Mouse (Mus musculus): Measurements from ENCODE around the gene Clec2i. TPM values are rescaled to one million over a fixed set of nuclear protein-coding genes. Genes with fewer than 3 reads are reported as not detected.

Clec2i gene
- total RNA-seq, 2 experiments from 2014 or later, result not detected

Small RNAs within 50 kb of the gene (microRNA-seq; reads per million reads assigned to microRNA genes)
- 0 reads per million in 2 experiments for gene Gm27336 (ENCODE audit: borderline replicate concordance in 2 of 2)

Other genes starting within 250 kb of the Clec2i start
- gene Clec2h, start 225.2 kb upstream of the Clec2i start, total RNA-seq (2021), result not detected
- gene Klrb1, start 164.5 kb upstream of the Clec2i start, total RNA-seq (2021), result not detected
- gene Klrb1c, start 98.4 kb upstream of the Clec2i start, total RNA-seq (2021), result not detected
- gene Gm44511, start 61.3 kb upstream of the Clec2i start, total RNA-seq (2021), result not detected
- gene Klrb1b, start 61.3 kb upstream of the Clec2i start, total RNA-seq (2021), result not detected
- gene BC035044, start 3.5 kb downstream of the Clec2i start, total RNA-seq (2021), result under 1 TPM in 1 of 2 experiments, not detected in 1; 0.27 TPM
- 1 to 10 TPM; 3.7 to 4.0 TPM for gene Clec2g, start 46.8 kb downstream of the Clec2i start, total RNA-seq (2021)
- gene Klrb1f, start 158.3 kb downstream of the Clec2i start, total RNA-seq (2021), result not detected
- gene Clec2e, start 213.3 kb downstream of the Clec2i start, total RNA-seq (2021), result under 1 TPM; 0.13 to 0.16 TPM